Mouse (Mus musculus) forebrain, embryonic 11.5 days (tissue): Measurements from ENCODE around the gene Aff3. TPM values are rescaled to one million over a fixed set of nuclear protein-coding genes. Genes with fewer than 3 reads are reported as not detected.

ENCODE experiments used
- ATAC-seq: fragments of 200-750 bp; cut with Nextera tagmentation; replicated peaks from 2 replicates; pipeline ENCODE4 v1.8.0; 2017; ENCODE audit warnings: moderate TSS enrichment; ENCODE audit not compliant: low FRiP score
- DNase-seq: peaks from one replicate; pipeline ENCODE4 v3.0.0-alpha.2; 2017; ENCODE audit warnings: low spot score
- H3K27ac ChIP-seq: fragments of 300-500 bp; sonication (generic); 2 replicates; pipeline ENCODE4 v1.5.1; 2014; ENCODE audit warnings: low read depth, low read length
- H3K27me3 ChIP-seq: fragments of 300-500 bp; sonication (generic); 2 replicates; pipeline ENCODE4 v1.6.1; 2014; ENCODE audit warnings: mild to moderate bottlenecking, low read length, mixed read lengths; ENCODE audit not compliant: control insufficient read depth, insufficient read depth
- H3K36me3 ChIP-seq: fragments of 300-500 bp; sonication (generic); 2 replicates; pipeline ENCODE4 v1.6.1; 2014; ENCODE audit warnings: mild to moderate bottlenecking, low read length, moderate library complexity, mixed read lengths; ENCODE audit not compliant: control insufficient read depth, insufficient read depth
- H3K4me1 ChIP-seq: fragments of 300-500 bp; sonication (generic); replicated peaks from 2 replicates; pipeline ENCODE4 v1.6.1; 2014; ENCODE audit warnings: low read length, mixed read lengths; ENCODE audit not compliant: control insufficient read depth, insufficient read depth
- H3K4me2 ChIP-seq: fragments of 300-500 bp; sonication (generic); 2 replicates; pipeline ENCODE4 v1.6.1; 2014; ENCODE audit warnings: low read depth, mild to moderate bottlenecking, low read length, moderate library complexity, mixed read lengths; ENCODE audit not compliant: severe bottlenecking
- H3K4me3 ChIP-seq: fragments of 300-500 bp; sonication (generic); 2 replicates; pipeline ENCODE4 v1.5.1; 2014; ENCODE audit warnings: low read depth, low read length
- H3K9ac ChIP-seq: fragments of 300-500 bp; sonication (generic); 2 replicates; pipeline ENCODE4 v1.6.1; 2014; ENCODE audit warnings: low read length
- H3K9me3 ChIP-seq: fragments of 300-500 bp; sonication (generic); 2 replicates; pipeline ENCODE4 v1.6.1; 2016; ENCODE audit warnings: low read length, mixed read lengths; ENCODE audit not compliant: control insufficient read depth
- WGBS: fragments of 180-500 bp; shearing (Covaris S2); extraction: QIAGEN DNeasy Blood & Tissue Kit; methylation state at CpG from one replicate; pipeline ENCODE4 v1.1.7; 2014; 5-methylcytosine and 5-hydroxymethylcytosine counted together
- polyA plus RNA-seq: library from polyadenylated mRNA; unstranded; fragments of >200 nt; fragmentation: Nextera tagmentation; extraction: Ambion mirVana; gene quantifications from 2 replicates; pipeline ENCODE4 v1.2.1, GENCODE M21; 2014

Aff3 gene
- polyA plus RNA-seq, 1 experiment from 2014 or later: 22.8 TPM

DNA sequence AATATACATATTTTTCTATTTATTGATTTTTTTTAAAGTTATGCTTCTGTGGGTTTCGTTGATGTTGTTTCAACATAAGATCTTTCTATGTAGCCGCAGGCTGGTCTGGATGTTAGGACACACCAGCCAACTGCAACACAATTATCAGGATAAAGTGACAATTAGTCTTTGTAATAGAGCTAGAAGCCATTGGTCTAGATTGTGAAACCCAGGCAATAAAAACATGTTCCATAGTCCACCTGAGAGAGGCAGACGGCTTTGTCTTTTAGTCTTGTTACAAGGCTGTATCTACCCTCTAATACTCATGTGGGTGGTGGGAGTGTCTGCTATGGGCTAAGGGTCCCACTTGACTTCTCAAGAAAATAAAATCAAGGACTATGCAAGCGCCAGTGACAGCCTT lies 518.7 kb downstream of the Aff3 start:
- Histone ChIP-seq H3K27ac (no peak overlapping the region), H3K4me3 (no peak overlapping the region), H3K4me2 (no peak overlapping the region), H3K9me3 (no peaks in the 10 kb centered on the region), H3K36me3 (no peaks in the 10 kb centered on the region), H3K9ac (no peak overlapping the region), H3K27me3 (no peaks in the 10 kb centered on the region), H3K4me1 (no peaks in the 10 kb centered on the region)
- ATAC-seq: no peak
- WGBS: 90% methylated on average over 4 of the region's 4 CpGs
- no peak for DNase-seq

DNA sequence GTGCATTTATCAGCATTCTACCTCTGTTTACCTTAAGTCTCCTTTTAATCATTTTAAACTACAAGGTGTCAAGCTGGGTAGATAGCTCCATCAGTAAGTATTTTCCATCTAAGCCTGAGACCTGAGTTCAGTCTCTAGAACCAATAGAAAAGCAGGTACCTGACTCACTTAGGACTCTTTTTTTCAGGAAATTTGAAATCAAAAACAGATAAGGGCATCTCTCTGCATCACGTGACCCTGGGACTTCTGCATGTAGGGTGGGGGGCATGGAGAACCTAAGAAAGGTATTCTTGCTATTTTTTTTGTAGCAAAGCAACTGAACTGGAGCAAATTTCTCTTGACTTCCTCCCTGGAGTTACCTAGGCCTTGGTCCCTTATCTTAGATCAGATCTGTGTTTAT lies 523.4 kb downstream of the Aff3 start:
- WGBS: 88% methylated on average over 1 of the region's 1 CpGs
- DNase-seq (no peak), ATAC-seq (no peak)
- H3K9ac ChIP-seq: no peak overlapping the region
- no peaks in the 10 kb centered on the region for H3K36me3 ChIP-seq
- H3K4me3 ChIP-seq: no peak overlapping the region
- H3K9me3 ChIP-seq: no peaks in the 10 kb centered on the region
- H3K27me3 ChIP-seq: no peaks in the 10 kb centered on the region
- no peak overlapping the region for H3K27ac ChIP-seq
- no peaks in the 10 kb centered on the region for H3K4me1 ChIP-seq
- no peak overlapping the region for H3K4me2 ChIP-seq

DNA sequence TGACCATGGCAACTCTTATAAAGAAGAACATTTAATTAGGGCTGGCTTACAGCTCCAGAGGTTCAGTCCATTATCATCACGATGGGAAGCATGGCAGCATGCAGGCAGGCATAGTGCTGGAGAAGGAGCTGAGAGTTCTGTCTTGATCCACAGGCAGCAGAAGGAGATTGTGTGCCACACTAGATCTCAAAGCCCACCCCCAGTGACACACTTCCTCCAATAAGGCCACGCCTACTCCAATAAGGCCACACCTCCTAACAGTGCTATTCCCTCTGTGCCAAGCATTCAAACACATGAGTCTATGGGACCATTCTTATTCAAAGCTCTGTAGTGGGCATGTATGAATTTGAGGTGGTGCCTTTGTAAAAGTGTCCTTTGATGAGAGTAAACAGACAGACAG lies 523.8 kb downstream of the Aff3 start:
- no peak overlapping the region for H3K4me2 ChIP-seq
- no peaks in the 10 kb centered on the region for H3K36me3 ChIP-seq
- no peak overlapping the region for H3K27ac ChIP-seq
- no peaks in the 10 kb centered on the region for H3K27me3 ChIP-seq
- 81% methylated on average over 2 of the region's 2 CpGs for WGBS
- H3K4me3 ChIP-seq: no peak overlapping the region
- H3K4me1 ChIP-seq: no peaks in the 10 kb centered on the region
- H3K9ac ChIP-seq: no peak overlapping the region
- DNase-seq (no peak), ATAC-seq (no peak)
- no peaks in the 10 kb centered on the region for H3K9me3 ChIP-seq

DNA sequence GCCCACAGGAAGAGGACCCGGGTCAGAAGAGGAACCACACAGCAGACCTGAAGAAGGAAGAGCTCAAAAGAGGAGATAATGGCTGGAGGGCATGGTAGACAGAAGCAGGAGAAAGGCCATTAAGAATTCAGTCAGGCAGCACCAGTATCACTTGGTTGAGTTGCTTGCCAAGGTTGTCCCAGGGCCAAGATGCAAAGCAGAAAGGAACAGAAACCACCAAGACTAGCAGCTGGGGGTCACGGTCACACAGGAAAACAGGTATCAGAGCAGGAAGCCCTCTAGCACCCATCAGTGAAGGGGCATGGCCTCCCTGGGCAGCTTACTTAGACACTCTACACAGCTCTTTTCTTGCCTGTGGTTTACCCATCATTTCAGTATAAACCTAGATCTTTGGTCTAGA lies 525.4 kb downstream of the Aff3 start:
- ATAC-seq: no peak
- 91% methylated on average over 2 of the region's 2 CpGs for WGBS
- H3K4me1 ChIP-seq: no peaks in the 10 kb centered on the region

DNA sequence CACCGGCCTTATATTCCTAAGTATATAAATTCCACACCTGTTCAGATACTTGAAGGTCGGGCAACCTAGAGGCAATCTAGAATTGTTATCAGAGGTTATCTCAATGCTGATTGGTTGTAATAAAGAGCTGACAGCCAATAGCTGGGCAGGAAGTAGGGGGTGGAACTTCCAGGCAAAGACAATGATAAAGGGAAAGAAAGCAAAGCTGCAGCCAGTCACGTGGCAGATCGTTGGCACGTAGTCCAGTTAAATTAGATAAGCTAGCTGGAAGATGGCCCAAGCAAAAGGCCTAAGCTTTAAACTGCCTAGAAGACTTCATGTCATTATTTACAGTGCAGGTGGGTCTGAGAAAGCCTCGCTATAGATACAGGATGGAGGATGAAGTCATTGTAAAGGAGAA lies 531.8 kb downstream of the Aff3 start:
- WGBS: 79% methylated on average over 6 of the region's 6 CpGs

More for the DNA sequence above, 525.4 kb downstream of the Aff3 start:
- H3K9ac ChIP-seq: no peak overlapping the region
- no peak overlapping the region for H3K27ac ChIP-seq
- no peak overlapping the region for H3K4me2 ChIP-seq
- no peaks in the 10 kb centered on the region for H3K9me3 ChIP-seq
- H3K4me3 ChIP-seq: no peak overlapping the region
- no peaks in the 10 kb centered on the region for H3K27me3 ChIP-seq
- no peak for DNase-seq
- H3K36me3 ChIP-seq: no peaks in the 10 kb centered on the region

DNA sequence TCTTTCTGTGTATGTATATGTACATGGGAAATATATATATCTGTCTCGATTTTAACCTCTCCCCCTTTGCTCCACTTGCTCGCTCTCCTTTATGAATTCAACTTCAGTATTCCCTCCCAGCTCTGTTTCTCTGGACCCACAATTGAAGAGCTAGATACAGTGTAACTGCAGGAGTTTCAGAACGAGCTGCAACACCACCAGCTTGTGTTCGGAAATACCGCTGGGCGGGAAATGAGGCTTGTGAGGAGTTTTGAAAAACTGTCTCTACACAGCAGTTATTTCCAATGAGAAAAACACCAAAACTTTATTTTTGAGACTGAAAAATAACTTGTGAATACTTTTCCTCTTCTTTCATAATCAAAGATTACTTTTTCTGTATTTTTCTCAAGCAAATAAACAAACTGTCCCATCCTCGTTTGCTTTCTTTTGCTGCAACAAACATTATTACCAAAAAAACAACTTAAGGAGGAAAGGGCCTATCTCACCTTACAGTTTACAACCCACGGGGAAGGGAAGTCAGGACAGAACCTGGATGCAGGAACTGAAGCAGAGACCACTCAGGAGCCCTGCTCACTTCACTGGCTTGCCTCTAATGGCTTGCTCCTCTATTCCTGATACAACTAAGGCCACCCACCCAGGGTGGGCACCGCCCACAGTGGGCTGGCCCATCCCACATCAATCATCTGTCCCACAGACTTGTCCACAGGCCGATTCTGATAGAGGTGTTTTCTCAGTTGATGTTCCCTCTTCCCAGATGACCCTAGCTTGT lies 533.9 kb downstream of the Aff3 start:
- Histone ChIP-seq H3K4me2 (no peak overlapping the region), H3K27ac (no peak overlapping the region), H3K9me3 (no peaks in the 10 kb centered on the region), H3K4me1 (peaks cover 3% of the 10 kb centered on the region; the same call in 1 of the 2 replicates), H3K4me3 (no peak overlapping the region), H3K9ac (no peak overlapping the region), H3K36me3 (no peaks in the 10 kb centered on the region), H3K27me3 (no peaks in the 10 kb centered on the region)
- DNase-seq (no peak), ATAC-seq (no peak)
- 58% methylated on average over 10 of the region's 10 CpGs for WGBS

More for the DNA sequence above, 531.8 kb downstream of the Aff3 start:
- H3K4me1 ChIP-seq: peaks cover 3% of the 10 kb centered on the region; the same call in 1 of the 2 replicates
- no peak overlapping the region for H3K9ac ChIP-seq
- H3K27me3 ChIP-seq: no peaks in the 10 kb centered on the region
- ATAC-seq (no peak), DNase-seq (no peak)
- H3K9me3 ChIP-seq: no peaks in the 10 kb centered on the region
- H3K36me3 ChIP-seq: no peaks in the 10 kb centered on the region
- no peak overlapping the region for H3K4me2 ChIP-seq
- H3K4me3 ChIP-seq: no peak overlapping the region
- no peak overlapping the region for H3K27ac ChIP-seq

DNA sequence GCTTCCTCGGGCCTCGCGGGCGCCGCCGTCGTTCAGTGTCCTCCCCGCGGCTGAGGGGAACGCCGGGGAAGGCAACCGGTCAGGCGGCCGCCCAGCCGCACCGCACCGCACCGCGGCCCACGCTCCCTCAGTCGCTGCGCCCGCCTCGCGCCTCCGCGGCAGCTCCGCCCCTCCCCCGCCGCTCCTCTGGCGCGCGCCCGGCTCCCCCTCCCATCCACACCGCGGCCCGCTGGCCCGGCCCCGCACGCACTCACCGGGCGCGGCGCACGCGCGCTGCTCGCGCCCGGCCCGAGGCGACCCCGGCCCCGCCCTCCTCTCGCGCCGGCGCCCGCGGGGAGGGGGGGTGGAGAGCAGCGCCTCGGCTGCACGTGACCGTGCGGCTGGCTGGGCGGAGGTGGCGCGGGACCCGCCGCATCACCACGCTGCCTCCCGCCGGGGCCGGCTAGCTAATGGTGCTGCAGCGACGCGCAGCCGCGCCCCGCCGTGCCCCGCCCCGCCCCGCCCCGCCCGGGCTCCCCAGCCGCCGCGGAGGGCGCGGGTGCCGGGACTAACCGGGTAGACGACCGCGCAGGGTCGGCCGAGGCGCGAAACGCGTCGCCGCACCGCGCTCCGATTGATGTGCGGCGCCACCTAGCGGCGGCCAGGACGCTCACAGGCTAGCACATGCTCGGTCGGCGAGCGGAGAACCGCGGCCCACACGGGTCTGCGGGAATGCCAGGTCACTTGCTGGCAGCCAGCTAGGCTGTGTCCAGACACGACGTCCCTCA lies 535.1 kb downstream of the Aff3 start, which contains the start of gene Rev1:
Rev1 (minus strand) TSS at position 301 of the 767 bp plus-strand sequence.
- no peaks in the 10 kb centered on the region for H3K36me3 ChIP-seq
- peak within 1 kb of the TSS; percentile 90 for H3K9ac ChIP-seq
- under 1% methylated on average over 60 of the region's 122 CpGs for WGBS
- H3K4me1 ChIP-seq: peaks cover 3% of the 10 kb centered on the region; the same call in 1 of the 2 replicates
- H3K4me3 ChIP-seq: peak within 1 kb of the TSS; percentile 88
- H3K9me3 ChIP-seq: no peaks in the 10 kb centered on the region
- DNase-seq (peak; percentile 97), ATAC-seq (peak; percentile 96)
- peak within 1 kb of the TSS; percentile 87 for H3K4me2 ChIP-seq
- no peaks in the 10 kb centered on the region for H3K27me3 ChIP-seq
- peak within 1 kb of the TSS; percentile 94 for H3K27ac ChIP-seq

DNA sequence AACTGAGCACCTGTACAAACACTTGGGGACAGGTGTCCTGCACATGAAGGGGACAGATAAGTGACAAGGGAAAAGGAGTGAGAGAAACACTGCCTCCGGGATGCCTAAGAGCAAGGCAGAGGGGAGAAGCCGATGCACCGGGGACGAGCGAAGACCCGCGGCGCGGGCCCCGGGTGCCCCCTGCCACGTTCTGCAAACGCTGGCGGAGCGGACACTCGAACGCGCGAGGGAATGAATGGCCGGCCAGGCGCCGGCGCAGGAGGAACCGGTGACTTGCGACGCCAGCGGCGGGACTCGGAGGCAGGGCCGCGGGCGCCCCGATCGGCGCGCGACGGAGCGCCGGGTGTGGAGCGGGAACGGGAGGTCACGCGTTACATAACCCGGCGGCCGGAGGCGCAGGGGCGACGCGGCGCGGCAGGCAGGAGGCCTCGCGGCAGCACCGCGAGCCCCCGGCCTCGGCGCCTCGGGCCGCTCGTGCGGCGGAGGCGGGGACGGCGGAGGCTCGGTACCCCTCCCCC lies 535.8 kb downstream of the Aff3 start:
- H3K9me3 ChIP-seq: no peaks in the 10 kb centered on the region
- H3K4me1 ChIP-seq: peaks cover 3% of the 10 kb centered on the region; the same call in 1 of the 2 replicates
- peak overlapping the region; percentile 87 for H3K4me2 ChIP-seq
- DNase-seq: peak; percentile 80
- under 1% methylated on average over 68 of the region's 68 CpGs for WGBS
- no peaks in the 10 kb centered on the region for H3K27me3 ChIP-seq
- peak overlapping the region; percentile 94 for H3K27ac ChIP-seq
- peak overlapping the region; percentile 88 for H3K4me3 ChIP-seq
- H3K36me3 ChIP-seq: no peaks in the 10 kb centered on the region
- ATAC-seq: no peak; the same call in 1 of the 2 replicates
- H3K9ac ChIP-seq: peak overlapping the region; percentile 90
